Comparison of ENCODE assay signal across 23 mouse cellular contexts in genomic region chrX:7928270-7928790, GRCm38 (mm10). TPM values are rescaled to one million over a fixed set of nuclear protein-coding genes. Genes with fewer than 3 reads are reported as not detected.
DNase-seq lines count a peak whose midpoint lies in the region; ATAC-seq and TF ChIP-seq lines count a peak whose summit lies in the region.
"Had no signal": no experiment of that assay in that cellular context is flagged by ENCODE, and none has a peak within 500 bp of the region (broad histone marks: within the 10 kb centered on the region; RNA-seq: fewer than 3 reads in every experiment).

Gene Eras, minus strand, starts transcription at chrX:7928607.

- H3K4me1 ChIP-seq in heart, embryonic 12.5 days (replicated peaks): no peaks in the 10 kb centered on the region
- no peaks in the 10 kb centered on the region for H3K4me1 ChIP-seq in kidney, embryonic 15.5 days
- H3K4me1 ChIP-seq in kidney, adult 2 months (ENCODE audit: control insufficient read depth, insufficient read depth, low read length): no peaks in the 10 kb centered on the region
- H3K4me1 ChIP-seq in E14TG2a.4 (replicated peaks; ENCODE audit: low read depth, low read length): peaks cover 67% of the 10 kb centered on the region
- no peaks in the 10 kb centered on the region for H3K4me1 ChIP-seq in bone marrow, adult 2 months (ENCODE audit: control insufficient read depth, insufficient read depth, low read length)
- H3K4me1 ChIP-seq: heart, embryonic 10.5 days; intestine, embryonic 15.5 days; limb, embryonic 12.5 days had no signal

- no peak for TF ChIP-seq POLR2A in kidney, adult 2 months (IDR thresholded peaks at IDR 0.05; ENCODE audit: low read depth, low read length)
- TF ChIP-seq POLR2A in bone marrow, adult 2 months (IDR thresholded peaks at IDR 0.05; ENCODE audit: borderline replicate concordance, control insufficient read depth, low read depth, low read length): no peak

- no peak for DNase-seq in heart, postnatal 14 days
- DNase-seq in kidney, adult 2 months: no peak
- DNase-seq in left cerebral cortex, adult 18-20 months (ENCODE audit: low spot score in 2 of 2): no peak
- DNase-seq in thymus, adult 18-20 months: no peak
- DNase-seq: adrenal gland, adult 8-10 months; cerebellum, adult 9-10 months; embryo, embryonic 11 days; gastrocnemius, postnatal 10 days; layer of hippocampus, postnatal 36 days had no signal

- peaks cover 32% of the 10 kb centered on the region for H3K36me3 ChIP-seq in heart, embryonic 12.5 days
- peaks cover 29% of the 10 kb centered on the region for H3K36me3 ChIP-seq in kidney, embryonic 15.5 days
- no peaks in the 10 kb centered on the region for H3K36me3 ChIP-seq in kidney, adult 2 months (ENCODE audit: control insufficient read depth, insufficient read depth, low read length)
- peaks cover 61% of the 10 kb centered on the region for H3K36me3 ChIP-seq in E14TG2a.4 (ENCODE audit: insufficient read depth, low read length)
- H3K36me3 ChIP-seq: intestine, embryonic 15.5 days had no signal

- peaks cover 52% of the 10 kb centered on the region for H3K27me3 ChIP-seq in heart, embryonic 12.5 days (replicated peaks)
- peaks cover 49% of the 10 kb centered on the region for H3K27me3 ChIP-seq in kidney, embryonic 15.5 days
- H3K27me3 ChIP-seq in kidney, adult 2 months (replicated peaks; ENCODE audit: control insufficient read depth, insufficient read depth, low read length): no peaks in the 10 kb centered on the region
- H3K27me3 ChIP-seq in E14TG2a.4 (ENCODE audit: insufficient read depth, low read length): no peaks in the 10 kb centered on the region; the same call in 1 of the 2 replicates

- H3K27ac ChIP-seq in heart, embryonic 12.5 days (ENCODE audit: poor library complexity, severe bottlenecking): no peak within 1 kb of the TSS
- H3K27ac ChIP-seq in kidney, embryonic 15.5 days: no peak within 1 kb of the TSS
- H3K27ac ChIP-seq in kidney, adult 2 months (ENCODE audit: insufficient read depth, low read depth, low read length): no peak within 1 kb of the TSS
- H3K27ac ChIP-seq in bone marrow, adult 2 months (ENCODE audit: control insufficient read depth, insufficient read depth, low read depth, low read length, poor library complexity): no peak within 1 kb of the TSS
- H3K27ac ChIP-seq: heart, embryonic 10.5 days; intestine, embryonic 15.5 days; limb, embryonic 12.5 days; liver, embryonic 14.5 days; stomach, postnatal 0 days had no signal

- H3K9ac ChIP-seq in heart, embryonic 12.5 days: no peak within 1 kb of the TSS
- H3K9ac ChIP-seq in kidney, embryonic 15.5 days: no peak within 1 kb of the TSS
- H3K9ac ChIP-seq: intestine, embryonic 15.5 days; limb, embryonic 12.5 days; liver, embryonic 14.5 days had no signal

- intact Hi-C loops in heart, postnatal 14 days (cut with DNase I): no loop called here

- no peak for ATAC-seq in heart, embryonic 12.5 days (ENCODE audit: insufficient number of reproducible peaks, low FRiP score)
- no peak for ATAC-seq in kidney, embryonic 15.5 days (replicated peaks; ENCODE audit: low FRiP score)
- ATAC-seq: forebrain, embryonic 16.5 days; intestine, embryonic 15.5 days; lung, postnatal 0 days had no signal

- no peaks in the 10 kb centered on the region for H3K9me3 ChIP-seq in heart, embryonic 12.5 days (replicated peaks)
- 0 out of 2 replicates have a peak, but pooled peaks cover 4% of the 10 kb centered on the region for H3K9me3 ChIP-seq in kidney, embryonic 15.5 days (replicated peaks)
- H3K9me3 ChIP-seq in E14TG2a.4 (ENCODE audit: low read length): no peaks in the 10 kb centered on the region
- H3K9me3 ChIP-seq: G1E; heart, embryonic 10.5 days; intestine, embryonic 15.5 days had no signal

- peak within 1 kb of the TSS; percentile 34 for H3K4me2 ChIP-seq in heart, embryonic 12.5 days
- 0 out of 2 replicates have a peak within 1 kb of the TSS, but pooled peaks have one; percentile 12 for H3K4me2 ChIP-seq in kidney, embryonic 15.5 days
- H3K4me2 ChIP-seq: intestine, embryonic 15.5 days; limb, embryonic 12.5 days had no signal

- WGBS in heart, embryonic 12.5 days: 17% methylated on average over 15 of the region's 19 CpGs
- 22% methylated on average over 19 of the region's 19 CpGs for WGBS in kidney, embryonic 15.5 days
- 24% methylated on average over 16 of the region's 19 CpGs for WGBS in kidney, adult 2 months
- 32% methylated on average over 19 of the region's 19 CpGs for WGBS in bone marrow, adult 2 months

- no peak within 1 kb of the TSS for H3K4me3 ChIP-seq in heart, embryonic 12.5 days
- H3K4me3 ChIP-seq in kidney, embryonic 15.5 days (replicated peaks): no peak within 1 kb of the TSS
- no peak within 1 kb of the TSS for H3K4me3 ChIP-seq in kidney, adult 2 months (ENCODE audit: insufficient read depth, low read depth, low read length)
- H3K4me3 ChIP-seq in E14TG2a.4 (replicated peaks; ENCODE audit: low read length): peak within 1 kb of the TSS; percentile 82
- no peak within 1 kb of the TSS for H3K4me3 ChIP-seq in bone marrow, adult 2 months (replicated peaks; ENCODE audit: control insufficient read depth, low read depth, low read length)
- H3K4me3 ChIP-seq: heart, embryonic 10.5 days; intestine, embryonic 15.5 days; limb, embryonic 12.5 days had no signal

- no peak for TF ChIP-seq CTCF in kidney, adult 2 months (conservative IDR thresholded peaks at IDR 0.05; ENCODE audit: insufficient read depth, insufficient read length, low read depth, low read length)
- TF ChIP-seq CTCF in E14TG2a.4 (conservative IDR thresholded peaks at IDR 0.05; ENCODE audit: low read length): no peak
- no peak for TF ChIP-seq CTCF in bone marrow, adult 2 months (IDR thresholded peaks at IDR 0.05; ENCODE audit: control insufficient read depth, insufficient read depth, low read length)

RNA-seq across cellular contexts. Expression of gene Eras, which starts in this region (rescaled TPM):
- polyA plus RNA-seq in heart, embryonic 12.5 days (2016; fragmentation: Nextera tagmentation; extraction: Ambion mirVana): not detected in 2 replicates
- total RNA-seq in heart, postnatal 14 days (2021): not detected
- polyA plus RNA-seq in kidney, embryonic 15.5 days (2015; fragmentation: Nextera tagmentation; extraction: Ambion mirVana): not detected in 2 replicates
- not detected in 2 replicates for polyA plus RNA-seq in kidney, adult 2 months (2012; rRNA removed)
- 10.9 TPM in 1 of 2 replicates, not detected in the other for polyA plus RNA-seq in bone marrow, adult 2 months (2011; ENCODE audit: insufficient read depth, insufficient read length, low replicate concordance, missing spikeins)
- total RNA-seq in left cerebral cortex, adult 18-20 months (2021): not detected
- total RNA-seq: adrenal gland, adult 8-10 months; G1E; gastrocnemius, postnatal 10 days; layer of hippocampus, postnatal 36 days; megakaryocyte-erythroid progenitor cell, adult 5-6 weeks had no signal
- polyA plus RNA-seq: forebrain, embryonic 16.5 days; G1E; heart, embryonic 10.5 days; intestine, embryonic 15.5 days; large intestine, adult 2 months; limb, embryonic 12.5 days; liver, embryonic 14.5 days; lung, postnatal 0 days; stomach, postnatal 0 days had no signal
